ENCODE assay signal across 21 mouse cellular contexts in the genomic region with DNA sequence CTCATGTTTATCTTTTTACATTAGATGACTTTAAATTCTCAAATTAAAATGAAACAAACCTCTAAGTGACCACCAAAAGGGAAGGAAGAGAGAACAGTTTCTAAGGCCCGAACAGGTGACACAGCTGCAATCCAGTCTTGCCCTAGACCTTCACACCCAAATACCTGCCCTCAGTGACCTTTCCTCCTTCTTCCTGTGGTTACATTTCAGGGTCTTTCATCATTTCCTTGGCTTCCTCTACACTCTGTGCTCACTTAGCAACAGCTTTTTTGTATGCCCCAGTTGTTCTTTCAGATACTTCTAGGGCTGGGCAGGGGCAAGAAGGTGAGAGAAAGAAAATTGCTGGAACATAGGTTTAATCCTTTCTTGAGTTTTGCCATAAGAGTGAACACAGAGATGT. TPM values are rescaled to one million over a fixed set of nuclear protein-coding genes. Genes with fewer than 3 reads are reported as not detected.
A peak's percentile ranks its signal among the peaks of the same experiment; 100 is the strongest.
DNase-seq lines count a peak whose midpoint lies in the region; ATAC-seq lines count a peak whose summit lies in the region.
"Had no signal": no experiment of that assay in that cellular context is flagged by ENCODE, and none has a peak within 500 bp of the region (broad histone marks: within the 10 kb centered on the region; RNA-seq: fewer than 3 reads in every experiment).

No protein-coding gene starts in this region.

- peak; percentile 40 to 56 for DNase-seq in spleen, postnatal 36 days (ENCODE audit: low spot score in 2 of 2)
- no peak for DNase-seq in spleen, adult 12 weeks (ENCODE audit: low spot score)
- DNase-seq in CD4-positive, CD25-positive, alpha-beta regulatory T cell, adult 2 months (ENCODE audit: low read depth, low spot score) = peak; percentile 50
- peak; percentile 62 for DNase-seq in naive thymus-derived CD4-positive, alpha-beta T cell, adult 2 months (ENCODE audit: low read depth)
- no peak for DNase-seq in ovary, postnatal 14 days (ENCODE audit: low spot score)
- no peak for DNase-seq in right cerebral cortex, postnatal 25 days
- DNase-seq: adrenal gland, adult 8-10 months; cerebellum, postnatal 14 days; embryo, embryonic 11 days; gastrocnemius, postnatal 25 days; heart, postnatal 14 days; lung, embryonic 14.5 days; lung, postnatal 36 days; right cerebral cortex, postnatal 14 days; thymus, postnatal 25 days had no signal

- ATAC-seq in granulocyte monocyte progenitor cell, adult 5-6 weeks (replicated peaks; ENCODE audit: poor library complexity, severe bottlenecking) = peak; percentile 77
- ATAC-seq: forebrain, embryonic 15.5 days; intestine, postnatal 0 days had no signal

RNA-seq across cellular contexts. Expression of gene Dennd2d, which starts 17.5 kb away (rescaled TPM):
- total RNA-seq in granulocyte monocyte progenitor cell, adult 5-6 weeks (2014; fragmentation: Nextera tagmentation) = 22.1 and 26.3 TPM in 2 replicates
- 18.8 and 26.5 TPM in 2 replicates for total RNA-seq in granulocyte monocyte progenitor cell, adult 5-6 weeks (2017)

RNA-seq across cellular contexts. Expression of gene Chil6, which starts 58.8 kb away (rescaled TPM):
- not detected in 2 replicates for total RNA-seq in granulocyte monocyte progenitor cell, adult 5-6 weeks (2014; fragmentation: Nextera tagmentation)
- total RNA-seq in granulocyte monocyte progenitor cell, adult 5-6 weeks (2017) = not detected in 2 replicates
- total RNA-seq: adrenal gland, adult 8-10 months; gastrocnemius, postnatal 25 days; heart, postnatal 14 days; layer of hippocampus, postnatal 10 days; left cerebral cortex, postnatal 25 days; midbrain, postnatal 0 days had no signal

Comparison
In these comparisons a context has a peak if more than half of its experiments do, and no peak if none do; other contexts are left out.
1. DNase-seq: peak in spleen, postnatal 36 days (2 of 2), CD4-positive, CD25-positive, alpha-beta regulatory T cell, adult 2 months (single experiment) and naive thymus-derived CD4-positive, alpha-beta T cell, adult 2 months (single experiment); none in spleen, adult 12 weeks (single experiment), ovary, postnatal 14 days (single experiment) and right cerebral cortex, postnatal 25 days (single experiment).